Mouse (Mus musculus): ENCODE measurements around the gene 2700081O15Rik. TPM values are rescaled to one million over a fixed set of nuclear protein-coding genes. Genes with fewer than 3 reads are reported as not detected.
A peak's percentile ranks its signal among the peaks of the same experiment; 100 is the strongest.

2700081O15Rik gene
- polyA plus RNA-seq, 1 experiment from 2014 or later = 6.8 TPM

DNA sequence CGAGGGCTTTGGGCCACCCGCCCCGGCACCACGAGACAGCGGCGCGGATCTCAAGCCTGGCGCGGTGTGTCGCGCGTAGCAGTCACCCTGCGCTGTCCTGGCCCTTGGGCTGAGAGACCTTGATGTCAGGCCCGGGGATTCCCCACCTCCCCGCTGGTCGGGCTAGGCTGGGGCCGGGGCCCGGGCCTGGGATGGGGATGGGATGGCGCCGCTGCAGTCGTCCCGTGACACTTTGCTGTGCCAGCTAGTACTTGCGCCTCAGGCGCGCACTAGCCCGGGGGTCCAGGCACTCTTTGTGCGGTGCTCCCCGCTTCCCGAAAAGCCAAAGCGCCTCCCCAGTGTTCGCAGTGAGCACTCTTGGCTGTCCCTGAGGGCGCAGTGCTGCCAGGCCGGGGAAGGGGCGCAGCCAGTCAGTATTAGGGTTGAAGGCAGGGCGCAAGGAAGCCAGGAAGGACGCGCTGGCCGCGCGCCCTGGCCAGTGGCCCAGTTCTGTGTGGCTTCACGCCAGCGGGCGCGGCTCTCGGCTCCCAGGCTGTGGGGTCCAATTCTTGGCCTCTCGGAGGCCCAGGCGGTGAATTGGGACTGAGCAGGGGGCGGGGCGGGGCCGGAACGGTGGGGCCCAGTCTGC lies 5.7 kb downstream of the 2700081O15Rik start:
- Histone ChIP-seq H3K27me3 (ENCODE audit: low read depth, poor library complexity, severe bottlenecking) (peaks cover 9% of the 10 kb centered on the region; the same call in 1 of the 2 replicates), H3K4me3 (peak overlapping the region; percentile 38), H3K36me3 (peaks cover 84% of the 10 kb centered on the region), H3K4me1 (peaks cover 57% of the 10 kb centered on the region), H3K9me3 (replicated peaks) (no peaks in the 10 kb centered on the region), H3K27ac (peak overlapping the region; percentile 57)
- peak; percentile 69 for DNase-seq (ENCODE audit: low spot score)
- WGBS = 17% methylated on average over 51 of the region's 51 CpGs

DNA sequence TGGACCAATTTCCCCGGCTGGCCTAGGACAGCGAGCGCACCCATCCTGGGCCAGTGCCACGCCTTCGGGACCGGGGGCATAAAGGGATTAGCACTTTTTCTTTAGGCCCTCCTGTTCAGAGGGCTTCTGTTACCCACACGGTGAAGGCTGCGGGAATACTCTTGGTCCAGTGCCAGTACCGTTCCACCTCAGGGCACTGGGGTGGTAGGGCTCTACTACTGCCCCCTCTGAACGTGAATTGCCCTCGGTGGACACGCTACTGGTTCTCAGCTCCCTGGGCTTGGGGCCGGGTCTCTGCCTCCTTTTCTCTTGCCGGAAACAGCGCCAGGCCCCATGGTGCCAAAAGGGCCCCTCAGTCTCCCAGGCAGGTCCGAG lies 6.2 kb downstream of the 2700081O15Rik start:
- peaks cover 9% of the 10 kb centered on the region; the same call in 1 of the 2 replicates for H3K27me3 ChIP-seq (ENCODE audit: low read depth, poor library complexity, severe bottlenecking)
- H3K9me3 ChIP-seq (replicated peaks) = no peaks in the 10 kb centered on the region
- no peak for DNase-seq (ENCODE audit: low spot score)
- H3K27ac ChIP-seq = peak overlapping the region; percentile 57; the same call in 1 of the 2 replicates
- peaks cover 89% of the 10 kb centered on the region for H3K36me3 ChIP-seq
- peak overlapping the region; percentile 38 for H3K4me3 ChIP-seq
- peaks cover 57% of the 10 kb centered on the region for H3K4me1 ChIP-seq
- 27% methylated on average over 16 of the region's 16 CpGs for WGBS

DNA sequence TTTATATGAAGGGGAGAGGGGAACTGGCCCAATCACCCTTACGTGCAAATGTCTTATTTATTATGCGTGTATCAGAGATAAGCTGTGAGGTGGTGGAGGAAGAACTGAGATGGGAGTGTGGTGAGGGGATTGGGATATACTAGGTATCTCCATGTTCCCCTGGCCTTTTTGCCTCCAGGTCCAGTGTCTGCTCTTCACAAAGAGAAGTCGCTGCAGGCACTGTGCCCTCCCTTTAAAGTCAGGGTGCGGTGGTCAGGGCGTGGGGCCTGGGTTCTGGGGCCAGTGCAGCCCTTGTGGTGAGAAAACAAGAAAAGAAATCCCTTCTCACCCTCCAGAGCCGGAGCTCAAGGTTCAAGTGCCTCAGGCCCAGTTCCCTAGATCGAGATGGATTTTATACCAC lies 6.7 kb downstream of the 2700081O15Rik start:
- Histone ChIP-seq H3K9me3 (replicated peaks) (no peaks in the 10 kb centered on the region), H3K36me3 (peaks cover 94% of the 10 kb centered on the region), H3K4me1 (peaks cover 52% of the 10 kb centered on the region), H3K4me3 (no peak overlapping the region), H3K27me3 (ENCODE audit: low read depth, poor library complexity, severe bottlenecking) (peaks cover 9% of the 10 kb centered on the region; the same call in 1 of the 2 replicates), H3K27ac (no peak overlapping the region)
- no peak for DNase-seq (ENCODE audit: low spot score)
- 69% methylated on average over 7 of the region's 7 CpGs for WGBS

DNA sequence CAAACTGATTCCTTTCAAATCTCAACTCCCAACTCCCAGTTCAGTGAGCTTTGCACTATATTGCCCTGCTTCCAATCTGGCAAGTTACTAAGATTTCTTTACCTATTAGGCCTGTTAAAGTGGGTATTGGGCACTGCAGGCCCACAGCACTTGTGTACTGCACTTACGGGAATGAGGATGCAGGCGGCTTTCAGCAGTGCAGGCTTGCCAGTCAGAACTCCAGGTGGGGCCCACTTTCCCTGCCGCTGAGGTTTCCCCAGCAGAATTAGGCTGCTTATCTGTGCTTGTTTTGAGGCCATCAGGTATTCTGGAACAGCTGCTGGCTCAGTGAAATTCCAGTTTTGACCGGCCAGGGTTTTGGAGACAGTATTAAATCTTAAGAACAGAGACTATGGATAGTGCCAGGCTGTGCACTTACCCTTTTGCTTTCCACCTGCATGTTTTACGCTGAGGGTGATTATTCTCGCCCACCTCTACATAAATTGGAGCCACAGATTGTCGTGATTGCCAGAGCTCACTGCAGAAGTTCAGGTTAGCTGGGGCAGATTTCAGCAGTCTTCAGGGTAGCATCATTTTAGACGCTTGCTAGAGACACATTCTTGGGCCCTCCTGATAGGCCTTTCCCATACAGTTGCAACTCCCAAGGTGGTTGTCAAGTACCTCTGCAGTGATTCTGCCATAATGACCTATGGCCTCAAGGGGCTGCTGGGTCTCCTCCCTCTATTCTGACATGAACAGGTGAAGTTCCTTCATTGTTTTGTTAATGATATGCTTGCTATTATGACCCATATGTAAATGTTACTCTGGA lies 7.4 kb downstream of the 2700081O15Rik start:
- whole genome bisulfite sequencing = 72% methylated on average over 8 of the region's 8 CpGs
- Histone ChIP-seq H3K4me3 (no peak overlapping the region), H3K9me3 (replicated peaks) (no peaks in the 10 kb centered on the region), H3K27ac (no peak overlapping the region), H3K27me3 (ENCODE audit: low read depth, poor library complexity, severe bottlenecking) (peaks cover 9% of the 10 kb centered on the region; the same call in 1 of the 2 replicates), H3K36me3 (peaks cover 99% of the 10 kb centered on the region), H3K4me1 (peaks cover 45% of the 10 kb centered on the region)
- no peak for DNase-seq (ENCODE audit: low spot score)

DNA sequence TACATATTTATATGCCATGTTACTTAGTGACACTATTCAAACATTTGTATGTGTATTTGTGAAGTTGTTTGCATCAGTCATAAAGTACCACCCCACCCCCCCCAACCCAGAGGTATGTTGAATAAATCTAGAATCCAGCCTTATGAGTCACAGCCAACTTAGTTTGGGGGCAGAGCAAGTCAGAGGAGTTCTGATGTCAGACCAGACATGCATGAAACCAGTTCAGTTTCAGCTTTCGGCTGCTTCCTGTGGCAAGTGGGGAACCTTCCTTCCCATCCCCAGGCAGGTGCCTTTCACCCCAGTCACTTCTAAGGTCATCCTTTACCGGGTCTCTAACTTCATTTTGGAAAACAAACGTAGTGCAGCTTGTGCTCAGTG lies 8.0 kb downstream of the 2700081O15Rik start:
- WGBS = 71% methylated on average over 3 of the region's 3 CpGs
- Histone ChIP-seq H3K36me3 (peaks cover 97% of the 10 kb centered on the region), H3K4me1 (peaks cover 39% of the 10 kb centered on the region), H3K27ac (no peak overlapping the region), H3K4me3 (no peak overlapping the region), H3K9me3 (replicated peaks) (no peaks in the 10 kb centered on the region), H3K27me3 (ENCODE audit: low read depth, poor library complexity, severe bottlenecking) (peaks cover 9% of the 10 kb centered on the region; the same call in 1 of the 2 replicates)
- DNase-seq (ENCODE audit: low spot score) = no peak

DNA sequence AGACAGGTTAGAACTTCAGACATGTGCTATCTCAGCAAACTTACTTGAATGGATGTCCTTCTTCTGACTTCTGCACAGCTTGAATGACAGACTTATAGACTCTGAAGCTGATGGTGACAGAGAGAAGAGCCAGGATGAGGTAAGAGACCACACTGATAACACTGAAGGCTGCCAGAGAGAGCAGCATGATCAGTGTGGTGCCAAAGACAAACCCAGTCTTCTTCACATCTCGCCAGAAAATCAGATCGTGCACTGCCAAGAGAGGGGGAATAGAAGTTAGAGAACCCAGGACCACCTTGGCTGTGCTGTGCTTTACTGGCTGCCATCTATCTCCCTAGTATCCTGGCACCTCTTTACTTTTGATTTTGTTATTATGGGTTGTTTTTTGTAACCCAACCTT lies 17.5 kb downstream of the 2700081O15Rik start:
- H3K4me1 ChIP-seq = no peaks in the 10 kb centered on the region
- 90% methylated on average over 2 of the region's 2 CpGs for WGBS
- no peaks in the 10 kb centered on the region for H3K27me3 ChIP-seq (ENCODE audit: low read depth, poor library complexity, severe bottlenecking)
- no peak for DNase-seq (ENCODE audit: low spot score)
- no peaks in the 10 kb centered on the region for H3K9me3 ChIP-seq (replicated peaks)
- H3K36me3 ChIP-seq = peaks cover 55% of the 10 kb centered on the region
- H3K27ac ChIP-seq = no peak overlapping the region
- no peak overlapping the region for H3K4me3 ChIP-seq

DNA sequence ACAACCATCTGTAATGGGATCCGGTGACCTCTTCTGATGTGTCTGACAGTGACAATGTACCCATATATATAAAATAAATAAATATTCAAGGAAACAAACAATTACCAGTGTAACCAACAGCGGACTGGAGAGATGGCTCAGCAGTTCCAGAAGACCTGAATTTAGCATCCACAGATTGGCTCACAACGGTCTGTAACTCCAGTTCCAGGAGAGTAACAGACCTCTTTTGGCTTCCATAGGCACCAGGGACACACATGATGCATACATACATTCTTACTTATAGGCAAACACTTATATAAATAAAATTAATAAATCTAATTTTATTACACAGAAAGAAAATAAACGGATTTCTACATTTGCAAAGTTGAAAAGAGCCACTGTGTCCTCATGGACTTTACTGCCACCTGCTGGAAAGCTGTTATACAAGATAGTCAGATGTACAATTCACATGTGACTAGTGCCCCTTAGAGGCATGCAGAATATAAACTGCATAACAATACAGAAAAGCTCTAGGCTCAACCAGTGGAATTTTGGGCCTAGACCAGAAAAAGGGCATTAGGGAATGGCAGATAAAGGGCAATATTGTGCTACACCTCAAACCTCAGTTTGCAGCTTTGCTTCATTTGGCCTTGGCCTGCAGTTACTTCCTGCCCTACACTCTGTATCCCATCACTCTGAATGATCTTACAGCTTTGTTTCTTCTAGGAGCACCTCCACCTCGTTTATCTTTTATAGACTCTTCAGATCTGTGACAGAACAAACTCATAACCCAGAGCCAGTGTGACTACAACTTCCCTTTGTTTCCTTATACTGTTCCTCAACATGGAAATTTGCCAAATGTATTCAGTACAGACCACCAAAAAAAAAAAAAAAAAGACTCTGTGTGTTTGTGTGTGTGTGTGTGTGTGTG lies 18.9 kb downstream of the 2700081O15Rik start:
- H3K27ac ChIP-seq = no peak overlapping the region
- H3K4me1 ChIP-seq = peaks cover 2% of the 10 kb centered on the region; the same call in 1 of the 2 replicates
- DNase-seq (ENCODE audit: low spot score) = no peak
- H3K27me3 ChIP-seq (ENCODE audit: low read depth, poor library complexity, severe bottlenecking) = no peaks in the 10 kb centered on the region
- 81% methylated on average over 5 of the region's 5 CpGs for WGBS
- no peak overlapping the region for H3K4me3 ChIP-seq
- peaks cover 42% of the 10 kb centered on the region for H3K36me3 ChIP-seq
- H3K9me3 ChIP-seq (replicated peaks) = no peaks in the 10 kb centered on the region

DNA sequence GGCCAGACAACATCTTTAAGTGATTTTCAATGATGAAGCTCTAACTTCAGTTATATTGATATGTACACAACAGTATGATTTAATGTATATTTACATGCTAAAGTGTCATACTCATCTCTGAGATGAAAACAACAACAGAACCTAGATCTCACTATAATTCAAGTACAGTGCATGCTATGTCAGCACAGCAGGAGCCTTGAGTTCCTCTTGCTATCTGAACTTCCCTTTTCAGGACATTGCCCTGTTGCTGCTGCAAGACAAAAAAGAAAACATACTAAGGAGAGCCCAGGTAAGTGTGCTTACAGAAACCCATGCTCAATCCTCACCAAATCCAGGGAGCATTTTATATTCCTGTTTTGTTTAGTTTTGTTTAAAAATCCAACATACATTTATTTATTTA lies 20.9 kb downstream of the 2700081O15Rik start:
- peaks cover 22% of the 10 kb centered on the region for H3K36me3 ChIP-seq
- no peaks in the 10 kb centered on the region for H3K27me3 ChIP-seq (ENCODE audit: low read depth, poor library complexity, severe bottlenecking)
- H3K27ac ChIP-seq = no peak overlapping the region
- H3K9me3 ChIP-seq (replicated peaks) = no peaks in the 10 kb centered on the region
- DNase-seq (ENCODE audit: low spot score) = no peak
- peaks cover 4% of the 10 kb centered on the region; the same call in 1 of the 2 replicates for H3K4me1 ChIP-seq
- no peak overlapping the region for H3K4me3 ChIP-seq

DNA sequence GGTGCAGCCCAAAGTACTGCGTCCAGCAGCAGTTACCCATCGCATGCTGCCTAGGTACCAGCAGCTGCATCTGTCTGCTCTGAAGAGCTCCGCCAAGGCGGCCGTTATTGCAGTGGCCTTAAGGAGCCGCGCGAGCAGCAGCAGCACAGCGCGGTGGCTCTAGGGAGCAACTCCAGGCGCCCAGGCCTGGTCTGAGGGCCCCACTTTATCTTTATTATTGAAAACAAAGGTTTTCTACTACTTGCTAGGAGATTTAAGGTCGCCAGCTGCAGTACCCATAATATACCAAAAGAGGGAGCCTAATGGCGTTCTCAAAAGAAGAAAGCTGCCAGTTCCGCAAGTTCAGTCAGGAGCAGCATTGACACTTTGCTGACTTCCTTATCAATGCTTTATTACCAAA lies 24.1 kb downstream of the 2700081O15Rik start:
- no peak overlapping the region for H3K27ac ChIP-seq
- WGBS = 59% methylated on average over 14 of the region's 14 CpGs
- H3K4me3 ChIP-seq = peak overlapping the region; percentile 8; the same call in 1 of the 2 replicates
- peaks cover 8% of the 10 kb centered on the region for H3K36me3 ChIP-seq
- H3K27me3 ChIP-seq (ENCODE audit: low read depth, poor library complexity, severe bottlenecking) = no peaks in the 10 kb centered on the region
- H3K9me3 ChIP-seq (replicated peaks) = no peaks in the 10 kb centered on the region
- H3K4me1 ChIP-seq = peaks cover 4% of the 10 kb centered on the region; the same call in 1 of the 2 replicates
- DNase-seq (ENCODE audit: low spot score) = peak; percentile 57

DNA sequence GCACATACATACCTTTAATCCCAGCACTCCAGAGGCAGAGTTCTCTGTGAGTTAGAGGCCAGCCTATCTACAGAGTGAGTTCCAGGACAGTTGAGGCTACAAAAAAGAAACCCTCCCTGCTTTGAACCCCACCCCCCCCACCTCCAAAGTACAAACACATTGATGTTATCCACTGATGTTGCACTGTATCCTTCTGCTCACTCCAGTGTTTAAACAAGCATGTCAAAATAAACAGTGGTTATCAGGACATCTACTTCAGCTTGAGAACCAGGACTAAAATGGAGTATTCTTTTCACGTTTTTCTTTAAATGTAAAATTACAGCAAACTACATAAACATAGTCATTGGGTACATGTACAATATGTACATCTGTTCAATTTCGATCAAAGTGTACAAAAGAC lies 27.7 kb downstream of the 2700081O15Rik start:
- no peak for DNase-seq (ENCODE audit: low spot score)
- Histone ChIP-seq H3K36me3 (peaks cover 12% of the 10 kb centered on the region), H3K4me1 (peaks cover 4% of the 10 kb centered on the region; the same call in 1 of the 2 replicates), H3K9me3 (replicated peaks) (no peaks in the 10 kb centered on the region), H3K27me3 (ENCODE audit: low read depth, poor library complexity, severe bottlenecking) (no peaks in the 10 kb centered on the region), H3K4me3 (no peak overlapping the region), H3K27ac (no peak overlapping the region)
- 90% methylated on average over 2 of the region's 2 CpGs for WGBS

DNA sequence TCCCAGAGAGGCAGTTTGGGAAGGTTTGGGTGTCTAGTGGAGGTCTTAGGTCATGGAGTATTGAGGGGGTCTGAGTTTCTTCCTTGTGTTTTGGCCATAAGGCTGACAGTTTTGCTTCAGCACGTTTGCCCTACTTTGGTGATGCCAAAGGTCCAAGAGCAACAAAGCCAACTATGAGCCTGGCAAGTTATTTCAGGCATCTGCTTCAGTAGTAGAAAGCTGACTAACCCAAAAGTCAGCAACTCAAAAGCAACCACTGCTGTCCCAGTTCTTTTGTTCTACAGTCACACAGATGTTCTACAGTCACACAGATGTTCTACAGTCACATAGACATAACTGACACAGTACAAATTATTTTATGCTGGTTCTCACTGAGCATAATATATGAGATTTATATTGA lies 28.2 kb downstream of the 2700081O15Rik start:
- H3K9me3 ChIP-seq (replicated peaks) = no peaks in the 10 kb centered on the region
- peaks cover 12% of the 10 kb centered on the region for H3K36me3 ChIP-seq
- DNase-seq (ENCODE audit: low spot score) = no peak
- no peaks in the 10 kb centered on the region for H3K27me3 ChIP-seq (ENCODE audit: low read depth, poor library complexity, severe bottlenecking)
- no peak overlapping the region for H3K4me3 ChIP-seq
- H3K4me1 ChIP-seq = peaks cover 4% of the 10 kb centered on the region; the same call in 1 of the 2 replicates
- WGBS = 85% methylated on average over 1 of the region's 1 CpGs
- no peak overlapping the region for H3K27ac ChIP-seq

DNA sequence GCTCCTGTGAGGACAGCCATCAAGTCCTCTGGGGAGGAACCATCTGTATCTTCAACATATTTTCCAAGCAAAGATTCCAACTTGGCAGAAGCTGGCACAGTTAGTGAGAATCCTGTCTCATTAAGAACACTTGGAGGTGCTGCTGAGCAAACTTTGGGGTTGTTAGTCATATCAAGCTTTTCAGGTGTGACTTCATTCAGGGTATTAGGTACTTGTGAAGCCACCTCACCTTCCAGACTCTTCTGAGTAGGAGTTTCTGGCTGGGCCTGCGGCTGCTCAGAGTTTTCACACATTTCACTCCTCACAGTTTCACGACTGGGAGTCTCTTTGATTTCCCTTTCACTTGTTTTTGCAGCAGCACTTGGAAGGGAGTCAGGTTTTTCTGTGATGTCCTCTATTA lies 39.4 kb downstream of the 2700081O15Rik start:
- no peak for DNase-seq (ENCODE audit: low spot score)
- WGBS = 51% methylated on average over 2 of the region's 2 CpGs
- peaks cover 28% of the 10 kb centered on the region for H3K36me3 ChIP-seq
- no peaks in the 10 kb centered on the region for H3K4me1 ChIP-seq
- no peaks in the 10 kb centered on the region for H3K9me3 ChIP-seq (replicated peaks)
- H3K4me3 ChIP-seq = no peak overlapping the region
- H3K27me3 ChIP-seq (ENCODE audit: low read depth, poor library complexity, severe bottlenecking) = no peaks in the 10 kb centered on the region
- H3K27ac ChIP-seq = no peak overlapping the region

All from limb, embryonic 10.5 days (tissue).